Mouse (Mus musculus) mesoderm, embryonic 11.5 days (tissue): ENCODE data around the gene Gm20388.

Source experiments
- DNase-seq: peaks from one replicate; pipeline ENCODE4 v3.0.0-alpha.2; 2012; ENCODE audit warnings: low read depth, low spot score

The Gm20388 gene

GRCm38 (mm10) chr8:120042542-120043312 lies 132.1 kb downstream of the Gm20388 start:
- no peak for DNase-seq

DNA sequence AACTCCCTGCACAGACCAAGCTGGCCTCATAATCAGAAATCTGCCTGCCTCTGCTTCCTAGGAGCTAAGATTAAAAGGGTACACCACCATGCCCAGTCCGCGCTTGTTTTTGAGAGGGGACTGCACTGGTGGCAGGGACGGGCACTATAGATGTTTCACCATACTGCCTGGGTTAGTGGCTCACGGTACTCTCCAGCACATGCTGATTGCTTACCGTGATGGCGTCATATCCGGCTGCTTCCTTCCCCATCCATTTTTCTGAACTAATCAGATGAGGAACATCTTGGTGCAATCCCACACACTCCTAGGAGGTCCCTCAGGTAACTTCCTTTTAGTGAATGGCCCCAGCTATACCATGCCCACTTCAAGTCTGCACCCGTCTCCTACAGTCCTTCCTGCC lies 134.3 kb downstream of the Gm20388 start:
- DNase-seq: no peak

GRCm38 (mm10) chr8:120045471-120045870 lies 134.8 kb downstream of the Gm20388 start:
- DNase-seq: no peak

- no peak for DNase-seq
Measured at GRCm38 (mm10) chr8:120046258-120047020, 135.8 kb downstream of the Gm20388 start.

- no peak for DNase-seq
Measured at GRCm38 (mm10) chr8:120049949-120050348, 139.3 kb downstream of the Gm20388 start.

DNA sequence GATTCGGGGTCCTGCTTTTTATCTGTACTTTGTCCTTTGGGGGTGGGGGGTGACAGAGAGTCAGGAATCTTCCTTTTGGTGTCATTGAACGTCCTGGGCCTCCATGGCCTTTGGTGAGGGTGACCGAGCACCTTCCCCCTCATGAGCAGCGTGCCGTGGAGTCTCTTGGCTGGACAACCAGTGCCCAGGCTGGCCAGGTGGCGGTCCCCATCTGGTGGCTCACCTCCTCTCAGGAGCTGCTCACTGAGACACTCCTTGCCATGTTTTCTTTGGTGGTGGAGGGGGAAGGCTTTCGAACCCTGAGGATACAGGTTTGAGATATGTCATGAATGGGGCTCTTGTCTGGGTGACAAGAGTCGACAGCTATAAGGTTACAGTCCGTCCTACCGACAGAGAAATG lies 139.7 kb downstream of the Gm20388 start:
- DNase-seq: no peak

DNA sequence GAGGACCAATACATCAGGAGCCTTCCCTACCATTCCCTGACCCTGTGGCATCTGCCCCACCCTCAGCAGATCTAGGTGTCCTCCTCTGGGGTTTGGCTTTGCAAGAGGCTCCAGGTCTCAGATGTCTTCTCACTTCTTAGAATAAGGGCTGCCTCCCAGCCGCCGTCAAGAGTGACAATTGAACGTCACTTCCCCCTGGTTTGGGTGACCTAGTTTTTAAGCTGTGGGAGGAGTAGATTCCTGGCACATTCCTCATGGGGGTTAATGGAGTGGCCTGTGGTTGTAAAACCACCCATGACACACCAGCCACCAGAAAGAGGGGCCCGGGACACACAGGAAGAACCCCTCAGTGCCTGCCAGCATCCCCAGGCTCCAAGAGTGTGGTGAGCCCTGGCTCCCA lies 140.4 kb downstream of the Gm20388 start:
- no peak for DNase-seq

- no peak for DNase-seq
Measured at GRCm38 (mm10) chr8:120051908-120052307, 141.3 kb downstream of the Gm20388 start.

- DNase-seq: no peak
Measured at GRCm38 (mm10) chr8:120052318-120052717, 141.7 kb downstream of the Gm20388 start.

DNA sequence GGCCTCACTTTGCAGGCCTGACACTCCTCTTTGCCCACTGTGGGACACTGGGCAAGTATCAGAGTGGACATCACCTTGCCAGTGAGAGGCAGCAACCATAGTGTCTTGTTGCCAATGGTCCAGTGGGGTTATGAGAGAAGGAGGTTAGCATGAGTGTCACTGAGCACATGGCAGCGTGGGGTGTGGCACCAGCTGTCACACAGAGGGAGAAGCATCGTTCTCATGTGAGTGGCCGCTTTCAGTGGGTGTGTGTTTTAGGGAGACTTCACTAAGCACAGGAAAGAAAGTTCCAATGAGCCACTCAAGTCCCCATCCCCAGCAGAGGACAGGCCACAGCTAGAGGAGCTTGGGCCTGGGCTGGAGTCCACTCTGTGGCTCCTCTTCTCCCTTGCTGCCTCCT lies 144.2 kb downstream of the Gm20388 start:
- DNase-seq: no peak

DNA sequence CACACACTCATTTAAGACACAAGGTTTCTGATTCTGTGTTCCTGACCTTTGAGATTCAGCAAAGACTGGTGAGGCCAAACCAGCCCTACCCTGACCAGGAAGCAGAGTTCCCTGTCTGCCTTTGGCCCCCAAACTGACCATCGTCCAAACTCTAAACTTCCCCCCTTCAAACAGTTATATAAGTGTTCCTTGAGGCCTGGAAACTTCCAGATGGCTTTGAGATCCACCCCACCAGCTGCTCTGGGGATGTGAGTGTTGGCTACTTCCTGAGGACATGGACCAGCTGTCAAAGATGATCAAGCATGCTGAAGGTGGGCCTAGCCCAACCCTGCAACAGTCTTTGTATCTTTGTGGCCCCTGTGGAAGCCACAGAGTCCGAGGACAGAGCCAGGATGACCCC lies 146.4 kb downstream of the Gm20388 start:
- DNase-seq: no peak

GRCm38 (mm10) chr8:120062742-120063141 lies 152.1 kb downstream of the Gm20388 start:
- DNase-seq: no peak

DNA sequence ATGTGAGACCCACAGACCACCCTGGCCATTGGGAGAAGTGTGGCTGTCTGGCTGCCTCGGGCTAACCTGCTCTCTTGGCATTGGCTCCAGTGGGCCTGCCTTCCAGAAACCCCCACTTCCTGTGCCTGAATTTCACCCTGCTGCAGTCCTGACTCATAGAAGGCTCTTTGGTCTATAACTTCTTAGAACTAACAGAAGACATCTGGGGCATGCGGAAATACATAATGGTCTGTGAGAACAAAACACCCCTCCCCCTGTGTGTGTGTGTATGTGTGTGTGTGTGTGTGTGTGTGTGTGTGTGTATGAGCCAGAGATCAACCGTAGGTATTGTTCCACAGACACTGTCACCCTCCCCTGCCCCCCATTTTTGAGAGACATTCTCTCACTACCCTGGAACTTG lies 152.7 kb downstream of the Gm20388 start:
- no peak for DNase-seq

DNA sequence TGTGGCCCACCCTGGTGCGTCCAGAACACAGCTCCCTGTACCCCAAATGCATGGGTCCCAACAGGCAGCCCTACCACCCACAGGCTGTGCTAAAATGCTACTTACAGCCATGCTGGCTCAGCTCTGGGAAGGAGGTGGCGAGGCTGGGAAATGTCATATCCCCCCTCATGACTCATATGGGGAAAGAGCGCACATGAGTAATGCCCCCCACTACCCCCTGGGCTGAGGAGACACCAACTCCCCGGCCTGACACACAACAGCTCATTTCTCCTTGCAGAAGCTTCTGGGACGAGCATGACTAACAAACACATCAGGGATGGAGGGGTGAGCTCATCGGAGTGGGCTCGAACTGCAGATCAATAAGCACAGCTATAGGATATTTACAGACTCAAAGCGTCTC lies 155.0 kb downstream of the Gm20388 start:
- DNase-seq: no peak

DNA sequence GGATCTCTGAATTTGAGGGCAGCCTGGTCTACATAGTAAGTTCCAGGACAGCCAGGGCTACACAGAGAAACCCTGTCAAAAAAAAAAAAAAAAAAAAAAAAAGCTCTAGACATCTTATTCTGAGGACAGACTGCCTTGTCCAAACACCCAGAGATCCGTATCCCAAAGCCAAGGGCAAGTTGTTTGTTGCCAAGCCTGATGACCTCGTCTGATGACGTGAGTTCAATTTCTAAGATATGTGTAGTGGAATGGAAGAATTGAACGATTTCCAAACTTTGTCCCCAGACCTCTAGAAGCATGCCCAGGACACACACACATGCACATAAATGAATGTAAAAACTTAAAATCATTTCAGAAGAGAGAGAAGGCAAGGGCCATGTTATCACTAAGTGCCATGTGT lies 155.6 kb downstream of the Gm20388 start:
- no peak for DNase-seq

DNA sequence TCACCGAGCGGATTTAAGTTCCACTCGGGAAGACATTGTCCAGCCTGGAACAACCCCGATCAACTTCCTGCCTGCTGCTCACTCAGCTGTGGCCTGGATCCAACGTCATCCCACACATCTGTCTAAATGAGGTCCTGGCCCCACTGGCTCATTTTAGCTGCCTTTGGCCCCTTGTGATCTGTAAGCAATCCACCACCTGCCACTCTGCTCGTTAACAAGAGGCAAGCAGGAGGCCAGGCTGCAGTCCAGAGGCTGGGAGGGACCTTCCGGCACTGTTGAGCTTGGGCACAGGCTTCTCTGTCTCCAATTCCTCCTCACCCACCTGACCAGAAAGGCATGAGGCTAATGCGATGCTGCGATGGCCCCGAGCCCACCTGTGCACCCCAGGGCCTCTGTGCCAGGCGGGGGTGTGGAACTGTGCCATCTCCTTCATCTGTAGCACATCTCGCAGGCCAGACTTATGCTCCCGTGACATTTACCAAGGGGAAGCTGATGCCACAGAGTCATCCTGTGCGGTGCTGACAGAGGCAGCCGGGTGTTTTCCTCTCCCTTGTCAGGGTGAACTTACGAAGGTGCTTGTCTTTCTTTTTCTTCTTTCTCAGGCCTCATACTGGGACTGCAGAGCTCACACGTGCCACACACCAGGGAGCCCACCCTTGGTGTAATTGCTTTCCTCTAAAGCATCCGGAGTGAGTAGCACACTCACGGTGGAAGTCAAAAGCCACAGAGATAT lies 157.5 kb downstream of the Gm20388 start:
- DNase-seq: peak; percentile 18

DNA sequence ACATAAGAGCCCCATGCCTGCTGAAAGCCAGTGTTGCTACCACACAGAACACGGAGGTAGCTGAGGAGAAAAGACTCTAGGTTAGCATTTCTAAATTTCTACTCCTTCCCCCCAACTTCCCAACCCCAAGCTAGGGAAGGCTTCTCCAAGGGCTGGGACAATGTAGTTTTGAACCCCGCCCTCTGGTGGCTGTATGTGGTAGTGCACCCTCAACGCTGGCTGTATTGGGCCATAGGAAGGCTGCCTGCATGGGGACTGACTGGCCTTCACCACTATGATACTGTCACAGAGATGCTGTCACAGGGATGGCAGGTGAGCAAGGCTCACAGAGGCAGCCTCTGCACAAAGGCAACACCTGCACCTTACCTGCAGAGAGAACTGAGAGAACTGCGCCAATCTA lies 161.0 kb downstream of the Gm20388 start:
- DNase-seq: peak; percentile 85

DNA sequence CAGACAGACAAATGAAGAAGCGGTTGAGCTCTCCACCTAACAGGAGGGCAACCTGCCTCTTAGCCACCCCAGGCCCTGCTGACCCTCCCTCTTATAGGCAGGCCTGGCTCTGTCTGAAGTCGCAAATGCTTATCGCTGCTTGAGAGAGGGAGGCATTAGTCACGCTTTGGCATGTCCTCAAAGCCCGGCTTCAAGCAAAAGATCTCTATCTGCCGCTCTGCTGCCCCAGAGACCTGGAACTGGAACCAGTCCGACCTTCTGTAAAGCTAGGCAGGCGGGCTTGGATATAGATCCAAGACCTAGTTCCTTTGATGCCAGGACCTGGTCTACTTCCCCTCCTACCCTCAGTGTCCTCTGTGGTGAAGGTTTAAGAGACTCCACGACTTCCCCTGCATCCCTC lies 161.6 kb downstream of the Gm20388 start:
- no peak for DNase-seq

GRCm38 (mm10) chr8:120072827-120073226 lies 162.2 kb downstream of the Gm20388 start:
- no peak for DNase-seq

DNA sequence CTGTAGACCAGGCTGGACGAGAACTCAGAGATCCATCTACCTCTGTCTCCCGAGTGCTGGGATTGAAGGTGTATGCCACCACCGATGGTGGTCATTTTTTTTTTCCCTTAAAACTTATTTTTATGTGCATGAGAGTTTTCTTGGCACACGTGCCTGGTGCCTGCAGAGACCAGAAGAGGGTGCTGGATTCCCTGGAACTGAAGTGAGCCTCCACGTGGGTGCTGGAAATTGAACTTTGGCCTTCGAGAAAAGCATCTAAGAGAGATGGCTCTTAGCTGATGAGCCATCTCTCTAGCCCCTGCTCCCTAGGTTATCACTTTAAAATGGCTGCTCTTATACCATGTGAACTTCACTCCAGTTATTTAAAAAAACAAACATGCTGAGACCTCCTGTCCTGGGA lies 163.9 kb downstream of the Gm20388 start:
- no peak for DNase-seq

GRCm38 (mm10) chr8:120075347-120075746 lies 164.7 kb downstream of the Gm20388 start:
- DNase-seq: no peak

- peak; percentile 73 for DNase-seq
Measured at GRCm38 (mm10) chr8:120078080-120078479, 167.4 kb downstream of the Gm20388 start.
